Mouse (Mus musculus): Measurements from ENCODE around the gene Numb. TPM values are rescaled to one million over a fixed set of nuclear protein-coding genes. Genes with fewer than 3 reads are reported as not detected.

The Numb gene
- polyA plus RNA-seq, 1 experiment from 2014 or later, result 30.7 TPM

DNA sequence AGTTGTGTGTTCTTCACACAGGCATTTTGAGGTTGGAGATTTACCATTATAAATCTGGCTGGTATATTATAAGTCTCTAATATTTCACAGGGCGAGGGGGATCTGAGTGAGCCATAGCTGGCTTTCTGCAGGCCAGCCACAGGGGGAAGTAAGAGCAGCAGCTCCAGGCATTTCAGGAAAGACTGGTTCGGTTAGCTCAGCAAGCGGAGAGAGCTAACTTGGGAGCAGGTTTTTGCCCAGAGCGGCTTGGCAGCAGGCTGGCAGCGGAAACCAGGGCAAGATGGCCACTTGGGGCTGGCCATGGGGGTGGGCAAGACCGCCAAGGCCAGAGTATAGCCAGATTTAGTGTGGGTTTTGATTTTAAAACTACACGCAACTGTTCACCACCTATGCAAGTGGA, 39.2 kb downstream of the Numb start:
- no peak overlapping the region for H3K27ac ChIP-seq (replicated peaks; ENCODE audit: low read depth, low read length)
- ATAC-seq (replicated peaks; ENCODE audit: insufficient number of reproducible peaks, low FRiP score, low TSS enrichment, low read depth) (no peak), DNase-seq (ENCODE audit: low spot score) (no peak)
- no peak overlapping the region for H3K4me3 ChIP-seq (ENCODE audit: low read depth, low read length)
- no peaks in the 10 kb centered on the region for H3K36me3 ChIP-seq (replicated peaks; ENCODE audit: control insufficient read depth, insufficient read depth, low read depth, low read length)
- no peak overlapping the region for H3K4me2 ChIP-seq (ENCODE audit: low read depth, low read length)
- H3K27me3 ChIP-seq (ENCODE audit: control insufficient read depth, insufficient read depth, low read length), result no peaks in the 10 kb centered on the region
- no peak overlapping the region for H3K9ac ChIP-seq (replicated peaks; ENCODE audit: low read length)
- no peaks in the 10 kb centered on the region for H3K9me3 ChIP-seq (replicated peaks; ENCODE audit: control insufficient read depth, low read length)
- 89% methylated on average over 7 of the region's 7 CpGs for WGBS
- H3K4me1 ChIP-seq (ENCODE audit: control insufficient read depth, insufficient read depth, low read length), result no peaks in the 10 kb centered on the region

DNA sequence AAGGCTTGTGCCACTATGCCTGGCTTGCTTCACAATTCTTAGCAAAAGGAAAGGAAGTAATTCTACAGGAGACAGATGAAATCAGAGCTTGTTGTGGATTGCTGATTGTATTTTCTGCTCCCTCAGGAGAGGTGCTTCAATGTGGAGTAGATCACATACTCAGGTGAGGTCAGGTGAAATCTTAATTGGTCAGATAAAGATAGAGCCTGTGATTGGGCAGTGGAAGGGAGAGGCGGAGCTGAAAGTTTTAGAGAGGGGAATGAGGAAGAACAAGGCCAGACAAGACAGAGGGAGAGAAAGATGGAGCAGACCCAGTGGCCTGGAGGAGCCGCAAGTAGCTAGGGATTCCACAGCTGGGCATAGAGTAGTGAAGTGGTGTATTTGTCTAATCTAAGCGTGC, 39.6 kb downstream of the Numb start:
- Histone ChIP-seq H3K36me3 (replicated peaks; ENCODE audit: control insufficient read depth, insufficient read depth, low read depth, low read length) (no peaks in the 10 kb centered on the region), H3K9ac (replicated peaks; ENCODE audit: low read length) (no peak overlapping the region), H3K9me3 (replicated peaks; ENCODE audit: control insufficient read depth, low read length) (no peaks in the 10 kb centered on the region), H3K4me2 (ENCODE audit: low read depth, low read length) (no peak overlapping the region), H3K27me3 (ENCODE audit: control insufficient read depth, insufficient read depth, low read length) (no peaks in the 10 kb centered on the region), H3K27ac (replicated peaks; ENCODE audit: low read depth, low read length) (no peak overlapping the region), H3K4me1 (ENCODE audit: control insufficient read depth, insufficient read depth, low read length) (no peaks in the 10 kb centered on the region), H3K4me3 (ENCODE audit: low read depth, low read length) (no peak overlapping the region)
- DNase-seq (ENCODE audit: low spot score) (no peak), ATAC-seq (replicated peaks; ENCODE audit: insufficient number of reproducible peaks, low FRiP score, low TSS enrichment, low read depth) (no peak)
- WGBS, result 91% methylated on average over 3 of the region's 3 CpGs

DNA sequence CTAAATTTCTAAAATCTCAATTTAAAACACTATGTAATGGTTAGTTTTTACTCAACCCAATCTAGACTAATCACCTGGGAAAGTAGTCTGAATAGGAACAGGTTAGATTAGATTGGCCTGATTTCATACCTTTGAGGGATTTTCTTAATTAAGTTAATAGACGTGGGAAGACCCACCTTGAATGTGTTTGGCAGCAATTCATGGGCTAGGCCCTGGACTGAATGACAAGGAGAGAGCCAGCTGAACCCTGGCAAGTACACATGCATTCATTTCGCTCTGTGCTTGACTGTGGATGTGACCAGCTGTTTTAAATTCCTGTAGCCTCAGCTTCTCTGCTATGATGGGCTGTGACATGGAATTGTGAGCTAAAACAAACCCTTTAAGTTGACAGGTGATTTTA, 40.8 kb downstream of the Numb start:
- no peak overlapping the region for H3K9ac ChIP-seq (replicated peaks; ENCODE audit: low read length)
- ATAC-seq (replicated peaks; ENCODE audit: insufficient number of reproducible peaks, low FRiP score, low TSS enrichment, low read depth), result no peak

DNA sequence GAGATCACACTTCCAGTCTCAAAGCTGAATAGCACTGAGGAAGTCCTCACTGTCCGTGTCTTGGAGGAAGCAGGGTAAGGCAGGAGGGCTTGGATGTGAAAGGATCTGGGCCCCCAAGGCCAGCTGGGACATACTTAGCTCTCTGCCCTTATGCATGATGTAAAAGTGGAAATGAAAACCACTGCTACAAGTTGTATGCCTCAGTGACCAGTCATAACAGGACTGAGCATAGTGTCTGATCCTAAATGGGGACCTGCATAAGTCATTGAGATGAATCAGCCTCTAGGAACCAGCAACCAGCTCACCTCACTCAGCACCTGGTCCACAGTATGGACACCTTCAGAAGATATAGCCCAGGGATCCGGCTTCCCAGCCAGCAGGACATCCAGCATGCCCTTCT, 46.6 kb downstream of the Numb start:
- no peak overlapping the region for H3K9ac ChIP-seq (replicated peaks; ENCODE audit: low read length)
- no peaks in the 10 kb centered on the region for H3K27me3 ChIP-seq (ENCODE audit: control insufficient read depth, insufficient read depth, low read length)
- H3K9me3 ChIP-seq (replicated peaks; ENCODE audit: control insufficient read depth, low read length), result no peaks in the 10 kb centered on the region
- H3K4me2 ChIP-seq (ENCODE audit: low read depth, low read length), result no peak overlapping the region
- no peak for DNase-seq (ENCODE audit: low spot score)
- no peaks in the 10 kb centered on the region for H3K4me1 ChIP-seq (ENCODE audit: control insufficient read depth, insufficient read depth, low read length)
- WGBS, result 93% methylated on average over 2 of the region's 2 CpGs
- H3K36me3 ChIP-seq (replicated peaks; ENCODE audit: control insufficient read depth, insufficient read depth, low read depth, low read length), result peaks cover 4% of the 10 kb centered on the region; the same call in 1 of the 2 replicates
- H3K27ac ChIP-seq (replicated peaks; ENCODE audit: low read depth, low read length), result no peak overlapping the region
- no peak for ATAC-seq (replicated peaks; ENCODE audit: insufficient number of reproducible peaks, low FRiP score, low TSS enrichment, low read depth)
- no peak overlapping the region for H3K4me3 ChIP-seq (ENCODE audit: low read depth, low read length)

More for the DNA sequence above, 40.8 kb downstream of the Numb start:
- Histone ChIP-seq H3K4me2 (ENCODE audit: low read depth, low read length) (no peak overlapping the region), H3K4me1 (ENCODE audit: control insufficient read depth, insufficient read depth, low read length) (no peaks in the 10 kb centered on the region), H3K27me3 (ENCODE audit: control insufficient read depth, insufficient read depth, low read length) (no peaks in the 10 kb centered on the region), H3K9me3 (replicated peaks; ENCODE audit: control insufficient read depth, low read length) (no peaks in the 10 kb centered on the region), H3K27ac (replicated peaks; ENCODE audit: low read depth, low read length) (no peak overlapping the region), H3K36me3 (replicated peaks; ENCODE audit: control insufficient read depth, insufficient read depth, low read depth, low read length) (no peaks in the 10 kb centered on the region), H3K4me3 (ENCODE audit: low read depth, low read length) (no peak overlapping the region)
- WGBS, result 72% methylated on average over 2 of the region's 2 CpGs
- no peak for DNase-seq (ENCODE audit: low spot score)

DNA sequence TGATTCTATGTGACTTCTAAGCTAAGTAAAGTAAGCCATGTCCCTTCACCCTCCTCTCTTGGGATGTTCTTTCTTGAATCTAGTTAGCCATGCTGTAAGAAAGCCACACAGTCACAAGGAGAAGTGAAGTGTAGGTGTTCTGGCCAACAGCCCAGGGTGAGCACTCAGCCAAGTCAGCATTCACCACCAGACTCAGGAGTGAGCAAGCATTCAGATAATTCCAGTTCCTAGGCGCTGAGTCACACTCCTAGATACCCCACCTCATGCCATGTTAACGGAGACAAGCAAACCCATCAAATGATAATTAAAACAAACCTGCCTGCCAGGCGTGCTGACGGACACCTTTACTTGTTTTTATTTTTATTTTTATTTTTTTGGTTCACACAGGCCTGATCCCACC, 47.1 kb downstream of the Numb start:
- Histone ChIP-seq H3K9me3 (replicated peaks; ENCODE audit: control insufficient read depth, low read length) (no peaks in the 10 kb centered on the region; the same call in 1 of the 2 replicates), H3K27ac (replicated peaks; ENCODE audit: low read depth, low read length) (no peak overlapping the region), H3K4me2 (ENCODE audit: low read depth, low read length) (no peak overlapping the region), H3K36me3 (replicated peaks; ENCODE audit: control insufficient read depth, insufficient read depth, low read depth, low read length) (peaks cover 4% of the 10 kb centered on the region; the same call in 1 of the 2 replicates), H3K4me3 (ENCODE audit: low read depth, low read length) (no peak overlapping the region), H3K4me1 (ENCODE audit: control insufficient read depth, insufficient read depth, low read length) (no peaks in the 10 kb centered on the region), H3K27me3 (ENCODE audit: control insufficient read depth, insufficient read depth, low read length) (no peaks in the 10 kb centered on the region), H3K9ac (replicated peaks; ENCODE audit: low read length) (no peak overlapping the region)
- 93% methylated on average over 4 of the region's 4 CpGs for WGBS
- ATAC-seq (replicated peaks; ENCODE audit: insufficient number of reproducible peaks, low FRiP score, low TSS enrichment, low read depth) (no peak), DNase-seq (ENCODE audit: low spot score) (no peak)

DNA sequence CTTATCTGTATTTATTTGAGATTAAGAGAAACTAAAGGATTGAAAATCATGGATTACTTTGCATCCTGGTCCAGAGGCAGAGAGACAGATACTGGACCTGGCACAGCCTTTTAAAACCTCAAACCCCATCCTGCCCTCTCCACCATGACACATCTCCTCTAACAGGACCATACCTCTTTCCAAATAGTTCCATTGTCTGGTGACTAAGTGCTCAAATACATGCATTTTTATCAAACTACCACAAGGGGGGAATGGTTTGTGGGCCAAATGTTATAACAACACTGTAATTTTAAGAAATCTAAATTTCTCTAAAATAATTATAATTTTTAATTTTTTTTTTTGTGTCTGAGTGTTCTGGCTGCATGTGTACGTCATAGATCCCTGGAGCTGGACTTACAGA, 57.2 kb downstream of the Numb start:
- no peaks in the 10 kb centered on the region; the same call in 1 of the 2 replicates for H3K9me3 ChIP-seq (replicated peaks; ENCODE audit: control insufficient read depth, low read length)
- no peak overlapping the region for H3K27ac ChIP-seq (replicated peaks; ENCODE audit: low read depth, low read length)
- H3K36me3 ChIP-seq (replicated peaks; ENCODE audit: control insufficient read depth, insufficient read depth, low read depth, low read length), result no peaks in the 10 kb centered on the region
- no peak overlapping the region for H3K4me3 ChIP-seq (ENCODE audit: low read depth, low read length)
- no peaks in the 10 kb centered on the region for H3K4me1 ChIP-seq (ENCODE audit: control insufficient read depth, insufficient read depth, low read length)
- H3K9ac ChIP-seq (replicated peaks; ENCODE audit: low read length), result no peak overlapping the region
- no peaks in the 10 kb centered on the region for H3K27me3 ChIP-seq (ENCODE audit: control insufficient read depth, insufficient read depth, low read length)
- ATAC-seq (replicated peaks; ENCODE audit: insufficient number of reproducible peaks, low FRiP score, low TSS enrichment, low read depth), result no peak
- DNase-seq (ENCODE audit: low spot score), result no peak
- WGBS, result 85% methylated on average over 1 of the region's 1 CpGs
- H3K4me2 ChIP-seq (ENCODE audit: low read depth, low read length), result no peak overlapping the region

DNA sequence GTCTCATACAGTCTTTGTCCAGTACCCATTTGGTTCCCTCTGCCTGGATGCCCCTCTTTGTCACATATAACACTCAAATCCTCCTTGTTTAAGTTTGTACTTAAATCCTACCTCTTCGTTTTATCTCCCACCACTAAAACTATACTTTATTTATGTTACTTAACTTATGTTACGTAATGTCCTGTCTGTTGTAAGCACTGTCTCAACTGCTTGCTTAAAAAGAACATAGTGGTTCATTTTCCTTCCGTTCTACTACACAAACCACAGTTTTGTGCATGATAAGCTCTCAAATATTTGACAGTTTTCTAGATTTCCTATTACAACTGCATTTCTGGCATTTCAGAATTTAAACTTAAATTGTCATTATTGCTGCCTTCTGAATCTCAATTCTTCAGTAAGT, 59.9 kb downstream of the Numb start:
- Histone ChIP-seq H3K27me3 (ENCODE audit: control insufficient read depth, insufficient read depth, low read length) (no peaks in the 10 kb centered on the region), H3K4me2 (ENCODE audit: low read depth, low read length) (no peak overlapping the region), H3K27ac (replicated peaks; ENCODE audit: low read depth, low read length) (no peak overlapping the region), H3K36me3 (replicated peaks; ENCODE audit: control insufficient read depth, insufficient read depth, low read depth, low read length) (no peaks in the 10 kb centered on the region), H3K4me1 (ENCODE audit: control insufficient read depth, insufficient read depth, low read length) (no peaks in the 10 kb centered on the region), H3K9ac (replicated peaks; ENCODE audit: low read length) (no peak overlapping the region), H3K9me3 (replicated peaks; ENCODE audit: control insufficient read depth, low read length) (no peaks in the 10 kb centered on the region), H3K4me3 (ENCODE audit: low read depth, low read length) (no peak overlapping the region)
- 90% methylated on average over 3 of the region's 3 CpGs for WGBS
- DNase-seq (ENCODE audit: low spot score) (no peak), ATAC-seq (replicated peaks; ENCODE audit: insufficient number of reproducible peaks, low FRiP score, low TSS enrichment, low read depth) (no peak)

DNA sequence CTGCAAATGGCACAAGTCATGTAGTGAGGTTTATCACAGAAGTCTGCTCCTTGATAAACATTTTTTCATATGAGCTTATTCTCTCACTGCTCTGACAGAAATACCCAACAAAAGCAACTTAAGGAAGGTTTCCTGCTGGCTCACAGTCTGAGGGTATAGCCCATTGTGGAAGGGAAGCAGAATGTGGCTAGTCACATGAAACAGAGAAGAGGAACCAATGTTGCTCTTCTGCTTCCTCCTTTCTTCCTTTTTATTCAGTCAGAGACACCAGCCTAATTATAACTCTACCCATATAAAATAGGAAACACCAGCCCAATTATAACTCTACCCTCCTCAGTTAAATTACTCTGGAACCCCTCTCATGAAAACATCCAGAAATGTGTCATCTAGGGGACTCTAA, 61.0 kb downstream of the Numb start:
- no peaks in the 10 kb centered on the region for H3K36me3 ChIP-seq (replicated peaks; ENCODE audit: control insufficient read depth, insufficient read depth, low read depth, low read length)
- no peak overlapping the region for H3K4me2 ChIP-seq (ENCODE audit: low read depth, low read length)
- H3K9ac ChIP-seq (replicated peaks; ENCODE audit: low read length), result no peak overlapping the region
- H3K27ac ChIP-seq (replicated peaks; ENCODE audit: low read depth, low read length), result no peak overlapping the region
- H3K4me3 ChIP-seq (ENCODE audit: low read depth, low read length), result no peak overlapping the region
- H3K9me3 ChIP-seq (replicated peaks; ENCODE audit: control insufficient read depth, low read length), result no peaks in the 10 kb centered on the region
- no peaks in the 10 kb centered on the region for H3K4me1 ChIP-seq (ENCODE audit: control insufficient read depth, insufficient read depth, low read length)
- ATAC-seq (replicated peaks; ENCODE audit: insufficient number of reproducible peaks, low FRiP score, low TSS enrichment, low read depth) (no peak), DNase-seq (ENCODE audit: low spot score) (no peak)
- no peaks in the 10 kb centered on the region for H3K27me3 ChIP-seq (ENCODE audit: control insufficient read depth, insufficient read depth, low read length)
